Mouse (Mus musculus): Measurements from ENCODE around the gene Gm21093.
"Not testable (repeated sequence)": the region's sequence is repeated elsewhere in the genome, so short reads cannot be mapped to it uniquely, and the experiment has no call there.

Gene Gm21093

DNA sequence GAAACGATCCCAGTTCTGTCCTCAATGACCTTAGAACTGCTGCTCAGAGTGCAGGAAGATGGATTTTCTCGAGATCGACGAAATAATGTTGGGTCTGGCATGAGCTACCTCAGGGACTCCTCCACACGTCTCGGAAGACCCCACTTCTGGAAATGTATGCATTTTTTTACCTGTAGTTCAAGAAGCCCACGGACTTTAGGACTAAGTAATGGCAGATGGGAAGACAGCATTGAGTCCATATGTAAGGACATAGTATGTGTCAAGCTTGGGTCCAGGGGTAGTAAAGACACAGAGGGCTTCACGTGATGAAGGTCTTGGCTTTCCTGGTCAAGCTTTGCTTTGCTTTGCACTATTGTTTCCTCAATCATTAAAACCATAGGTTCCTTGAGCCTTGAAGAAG is at the start of gene Gm21093:
Gene Gm21093 (minus strand): TSS at position 101 of the 400 bp plus-strand sequence.
- not testable (repeated sequence) for DNase-seq

Data from lung, postnatal 10 days (tissue).